Mouse (Mus musculus) heart, postnatal 25 days (tissue): ENCODE measurements at regions not wholly inside any gene's neighbourhood (a gene's known extent, or its start where the extent isn't known, plus 50 kb on each side); places are given as distances from the start of the nearest gene placed in this dataset.

Source experiments
- DNase-seq: peaks from one replicate; pipeline ENCODE4 v3.0.0; 2022; ENCODE audit warnings: low spot score
- intact Hi-C: fragments of 180-260 bp; cut with DNase I; formaldehyde crosslinking; loops from one replicate; pipeline ENCODE4 v1.15.1; 2025

- intact Hi-C loops: no loop called here
- no peak for DNase-seq
Observed at GRCm38 (mm10) chr17:10025212-10025611, 294.4 kb downstream of the Qk start.

DNA sequence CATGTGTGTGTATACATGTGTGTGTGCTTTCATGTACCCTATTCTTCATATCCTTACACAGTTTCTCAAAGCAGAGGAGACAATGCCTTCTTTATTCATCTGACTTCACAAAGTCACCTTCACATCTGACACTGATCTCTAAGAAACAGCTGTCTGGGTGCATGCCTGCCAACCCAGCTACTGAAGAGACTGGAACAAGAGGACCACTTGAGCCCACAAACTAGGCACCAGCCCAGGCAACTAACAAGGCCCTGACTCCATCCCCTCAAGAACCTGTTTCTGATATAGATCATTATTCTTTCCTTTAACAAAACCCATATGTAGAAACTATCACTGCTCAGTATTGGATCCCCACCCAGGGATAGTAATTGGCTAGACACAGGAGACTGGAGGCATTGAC lies 295.3 kb downstream of the Qk start:
- intact Hi-C loops: no loop called here
- DNase-seq: no peak

DNA sequence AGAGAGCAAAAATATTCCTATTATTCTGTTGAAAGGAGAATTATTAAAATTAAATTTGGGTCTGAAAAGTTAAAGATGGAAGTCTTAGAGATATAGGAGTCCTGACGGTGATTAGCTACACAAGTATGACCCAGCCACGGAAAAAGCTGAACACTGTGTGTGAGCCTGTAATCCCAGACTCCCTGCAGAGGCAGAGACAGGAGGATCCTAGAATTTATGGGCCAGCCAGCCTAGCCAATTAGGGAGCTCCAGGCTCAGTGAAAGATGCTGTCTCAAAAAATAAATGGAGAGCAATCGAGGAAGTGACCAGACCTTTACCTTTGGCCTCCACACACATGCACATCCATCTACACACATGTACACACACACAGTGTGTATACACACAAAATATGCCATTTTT lies 307.5 kb downstream of the Qk start:
- intact Hi-C loops: no loop called here
- DNase-seq: no peak

DNA sequence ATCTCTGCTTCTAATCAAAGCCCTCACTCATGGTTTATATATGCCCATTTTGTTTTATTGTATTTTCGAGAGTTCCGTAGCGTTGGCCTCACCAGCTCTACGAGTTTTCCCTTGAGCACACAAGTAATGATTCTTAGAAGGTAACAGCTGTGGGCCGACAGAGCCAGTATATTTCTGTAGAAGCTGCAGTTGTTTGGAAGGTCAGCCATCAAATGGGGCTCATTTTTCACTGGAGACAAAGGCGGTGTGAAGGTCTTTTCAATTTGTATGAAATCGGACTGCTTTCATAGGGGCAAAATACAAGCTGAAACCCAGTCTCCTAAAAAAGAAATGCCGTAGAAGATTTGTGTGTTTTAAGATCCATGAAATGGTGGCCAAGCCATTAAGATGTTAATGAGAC lies 307.9 kb downstream of the Qk start:
- DNase-seq: no peak
- intact Hi-C loops: no loop called here

DNA sequence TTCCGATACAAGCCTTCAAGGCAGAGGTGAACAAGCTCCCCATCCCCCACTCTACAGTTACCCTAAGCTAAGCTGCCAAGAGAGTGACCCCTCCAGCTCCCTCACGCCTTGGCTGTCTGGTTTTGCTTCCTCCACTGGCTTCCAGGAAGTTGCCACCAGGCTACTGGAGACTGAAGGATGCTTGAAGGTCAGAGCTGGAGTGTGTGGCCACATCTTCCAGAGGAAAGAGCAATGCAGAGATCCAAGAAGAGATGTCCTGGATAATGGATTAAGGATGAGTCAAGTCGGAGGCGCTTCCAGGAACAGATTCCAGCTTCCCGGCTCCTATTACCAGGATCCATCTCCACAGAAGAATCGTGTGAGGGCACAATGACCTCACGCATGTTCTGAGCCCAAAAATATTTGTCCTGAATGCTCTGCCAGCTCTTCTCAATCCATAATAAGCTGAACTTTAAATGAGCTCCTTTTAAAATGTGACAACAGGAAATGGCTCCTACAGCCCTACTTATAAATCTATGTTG lies 318.5 kb downstream of the Qk start:
- intact Hi-C loops: loop anchor here (5.0 kb wide), 1 partner anchor 66 kb away; no protein-coding TSS in a partner anchor
- peak; percentile 9 for DNase-seq

DNA sequence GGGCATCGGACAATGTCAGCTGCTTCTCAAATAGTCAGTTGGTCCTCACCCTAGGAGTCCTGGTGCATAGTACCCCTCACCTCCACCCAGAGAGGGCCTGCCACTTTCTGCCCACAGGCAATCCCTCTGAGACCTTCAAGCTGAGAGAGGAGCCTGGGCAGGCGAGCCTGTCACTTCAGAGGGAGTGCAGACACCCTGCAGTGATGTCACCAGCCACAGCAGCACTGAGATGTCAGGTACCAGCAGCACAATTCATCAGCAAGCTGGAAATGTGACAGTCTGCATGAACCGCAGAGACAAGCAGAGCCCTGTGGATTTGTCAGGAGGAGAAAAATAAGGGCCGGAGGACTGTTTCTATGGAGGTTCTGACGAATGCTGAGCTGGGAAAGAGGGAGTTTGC lies 324.3 kb downstream of the Qk start:
- DNase-seq: no peak
- intact Hi-C loops: no loop called here

- intact Hi-C loops: loop anchor here (5.0 kb wide), 1 partner anchor 78 kb away; no protein-coding TSS in a partner anchor
- no peak for DNase-seq
Observed at GRCm38 (mm10) chr17:9990744-9991143, 321.2 kb upstream of the Pabpc6 start.

DNA sequence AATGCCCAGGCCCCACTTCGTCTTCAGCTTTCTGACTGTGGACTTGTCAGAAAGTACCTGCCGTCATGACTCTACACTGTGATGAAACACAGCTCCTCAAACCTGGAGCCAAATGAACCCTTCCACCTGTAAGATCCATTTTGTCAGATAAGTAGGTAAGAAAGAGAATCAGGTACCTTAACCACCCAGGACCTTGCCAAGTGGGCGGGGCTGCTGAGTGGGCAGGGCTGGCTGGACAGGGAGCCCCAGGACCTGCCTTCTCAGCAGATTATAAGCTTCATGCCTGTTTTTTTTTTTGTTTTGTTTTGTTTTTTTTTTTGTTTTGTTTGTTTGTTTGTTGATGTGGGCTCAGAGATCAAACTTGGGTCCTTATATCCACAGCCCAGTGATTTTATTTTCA lies 311.8 kb upstream of the Pabpc6 start:
- intact Hi-C loops: no loop called here
- DNase-seq: no peak

DNA sequence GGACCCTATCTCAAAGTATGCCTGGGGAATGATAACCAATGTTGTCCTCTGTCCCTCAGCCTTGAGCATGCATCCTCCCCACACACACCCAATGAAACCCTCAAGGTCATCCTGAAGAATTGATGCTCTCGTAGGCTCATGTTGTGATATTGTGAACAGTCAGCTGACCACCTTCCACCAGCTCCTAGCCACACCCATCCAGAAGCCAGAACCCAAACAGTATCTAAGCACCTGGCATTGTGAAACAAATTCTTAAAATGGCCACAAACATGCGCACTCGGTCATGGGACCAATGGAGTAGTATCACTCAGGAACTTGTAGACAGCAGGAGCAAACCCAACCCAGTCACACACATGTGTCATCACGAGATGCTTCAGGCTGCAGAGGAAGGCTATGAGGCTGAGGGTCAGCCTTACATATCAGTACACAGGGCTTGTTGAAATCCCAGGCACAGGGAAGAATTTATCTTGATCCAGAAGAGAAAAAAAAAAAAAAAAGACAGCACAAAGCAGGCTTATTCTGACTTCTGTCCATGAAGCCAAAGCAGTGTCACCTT lies 307.4 kb upstream of the Pabpc6 start:
- intact Hi-C loops: no loop called here
- no peak for DNase-seq

DNA sequence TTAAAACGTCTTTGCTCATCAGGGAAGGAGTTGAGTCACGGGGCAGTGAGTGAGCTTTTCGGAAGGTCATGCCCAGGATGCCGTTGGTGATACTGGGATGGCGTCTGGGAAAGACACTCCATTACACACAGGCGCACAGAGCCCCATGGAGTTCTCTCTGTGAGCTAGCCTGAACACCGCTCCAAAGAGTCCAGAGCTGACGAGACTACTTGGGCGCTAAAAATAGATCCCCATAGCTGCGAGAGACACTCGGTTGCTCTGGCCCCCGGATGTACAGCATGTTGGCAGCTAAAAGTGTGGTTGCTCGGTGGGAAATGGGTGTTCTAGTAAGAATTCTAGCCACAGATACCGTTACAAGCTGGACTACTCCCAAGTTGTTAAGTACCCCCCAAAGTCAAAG lies 306.5 kb upstream of the Pabpc6 start:
- intact Hi-C loops: no loop called here
- no peak for DNase-seq

DNA sequence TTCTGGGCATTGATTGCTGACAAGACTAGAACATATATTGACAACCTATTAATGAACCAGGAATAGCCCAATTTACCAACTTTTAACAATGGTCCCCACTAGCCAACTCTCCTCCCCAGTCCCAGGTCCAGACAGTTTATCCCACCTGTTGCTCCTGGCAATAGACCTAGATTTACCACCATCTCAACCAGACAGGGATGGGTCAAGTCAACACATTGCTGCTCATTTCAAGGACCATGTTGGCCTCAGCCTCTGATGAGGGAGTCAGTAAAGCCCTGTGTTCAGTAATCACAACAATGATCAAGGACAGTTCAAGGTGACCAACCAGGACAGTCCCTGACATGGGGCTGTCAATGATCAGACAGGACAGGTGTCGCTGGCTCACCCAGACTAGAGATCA lies 305.6 kb upstream of the Pabpc6 start:
- intact Hi-C loops: no loop called here
- DNase-seq: no peak

- intact Hi-C loops: loop anchor here (5.0 kb wide), 1 partner anchor 64 kb away; no protein-coding TSS in a partner anchor
Observed at GRCm38 (mm10) chr17:9967988-9968387, 298.5 kb upstream of the Pabpc6 start.

DNA sequence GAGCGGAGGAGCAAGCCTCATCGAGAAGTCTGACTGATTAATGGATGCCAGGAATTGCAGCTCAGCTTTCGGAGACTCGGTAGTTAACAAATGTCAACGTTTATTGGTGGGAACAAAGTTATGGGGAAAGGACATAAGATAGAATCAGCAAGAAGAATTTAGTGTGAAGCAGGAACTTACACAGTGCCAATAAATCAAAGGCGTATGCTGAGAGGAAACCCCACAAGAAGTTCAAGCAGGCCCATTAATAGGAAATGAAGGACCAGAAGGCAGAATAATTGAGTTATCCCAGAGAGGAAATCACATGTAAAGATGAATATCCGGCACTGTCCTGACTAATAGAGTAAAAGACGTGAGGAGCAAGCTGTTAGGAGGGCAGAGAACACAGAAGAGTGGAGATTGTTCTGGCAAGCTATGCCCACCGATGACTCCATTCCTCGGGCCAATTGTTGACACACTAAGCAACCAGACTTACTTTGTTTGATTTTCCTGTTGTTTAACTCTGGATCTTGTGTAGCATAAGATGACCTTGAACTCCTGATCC lies 293.4 kb upstream of the Pabpc6 start:
- DNase-seq: no peak
- intact Hi-C loops: no loop called here

More at GRCm38 (mm10) chr17:9967988-9968387, 298.5 kb upstream of the Pabpc6 start:
- DNase-seq: no peak

- DNase-seq: no peak
- intact Hi-C loops: loop anchor here (5.0 kb wide), 1 partner anchor 192 kb away; no protein-coding TSS in a partner anchor
Observed at GRCm38 (mm10) chr17:9948985-9949667, 279.6 kb upstream of the Pabpc6 start.

DNA sequence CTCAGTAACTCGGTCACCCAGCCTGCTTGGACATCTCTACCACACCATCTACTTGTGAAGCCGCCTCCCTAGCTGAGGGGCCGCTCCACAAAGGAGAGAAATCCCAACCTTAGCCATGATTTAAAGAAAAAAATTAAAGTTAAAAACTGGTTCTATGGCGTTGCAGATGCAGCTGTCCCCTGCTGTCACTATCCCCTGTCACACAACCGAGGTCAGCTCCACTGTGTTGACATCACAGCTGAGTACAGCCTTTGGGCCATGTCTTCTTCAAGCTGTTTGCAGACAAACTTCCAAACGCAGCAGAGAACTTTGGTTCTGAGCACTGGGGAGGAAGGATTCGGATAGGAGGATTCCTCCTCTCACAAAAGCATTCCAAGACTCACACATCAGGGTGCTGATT lies 278.1 kb upstream of the Pabpc6 start:
- intact Hi-C loops: loop anchor here (5.0 kb wide), 1 partner anchor 190 kb away; no protein-coding TSS in a partner anchor
- no peak for DNase-seq

DNA sequence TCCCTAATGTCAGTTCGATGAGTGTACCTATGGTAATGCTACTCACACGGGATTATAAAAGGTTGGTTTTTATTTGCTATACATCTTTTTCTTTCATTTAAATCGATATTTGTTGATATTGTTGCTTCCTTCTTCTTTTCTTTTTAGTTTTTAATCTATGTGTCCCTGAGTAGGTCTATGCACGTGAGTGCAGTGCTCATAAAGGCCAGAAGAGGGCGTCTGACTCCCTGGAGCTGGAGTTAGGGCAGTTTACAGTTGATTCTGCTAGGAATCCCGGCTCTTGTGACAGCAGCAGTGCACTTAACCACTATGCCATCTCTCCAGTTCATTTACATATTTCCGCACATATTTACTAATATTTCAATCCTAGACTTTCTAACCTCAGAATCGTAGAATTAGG lies 275.0 kb upstream of the Pabpc6 start:
- DNase-seq: no peak
- intact Hi-C loops: no loop called here

GRCm38 (mm10) chr17:9942171-9942570 lies 272.7 kb upstream of the Pabpc6 start:
- DNase-seq: no peak

DNA sequence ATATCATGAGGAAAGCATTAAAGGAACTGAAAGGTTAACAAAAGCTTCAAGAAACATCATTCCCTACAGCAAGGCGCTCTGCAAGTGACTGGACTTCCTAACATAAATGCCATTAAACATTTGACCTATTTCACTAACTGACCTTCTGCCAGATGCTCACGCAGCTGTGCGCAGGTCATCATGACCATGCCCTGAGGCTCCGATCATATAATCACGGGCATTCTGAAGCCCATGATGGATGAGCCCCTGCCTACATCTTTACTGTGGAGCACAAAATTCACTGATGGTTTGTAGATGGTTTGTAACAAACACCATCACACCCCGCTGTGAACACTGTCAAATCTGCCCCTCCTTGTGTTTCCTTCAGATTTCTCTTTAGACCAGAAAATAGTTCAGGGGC lies 270.1 kb upstream of the Pabpc6 start:
- intact Hi-C loops: no loop called here
- DNase-seq: no peak

More at GRCm38 (mm10) chr17:9942171-9942570, 272.7 kb upstream of the Pabpc6 start:
- intact Hi-C loops: no loop called here

DNA sequence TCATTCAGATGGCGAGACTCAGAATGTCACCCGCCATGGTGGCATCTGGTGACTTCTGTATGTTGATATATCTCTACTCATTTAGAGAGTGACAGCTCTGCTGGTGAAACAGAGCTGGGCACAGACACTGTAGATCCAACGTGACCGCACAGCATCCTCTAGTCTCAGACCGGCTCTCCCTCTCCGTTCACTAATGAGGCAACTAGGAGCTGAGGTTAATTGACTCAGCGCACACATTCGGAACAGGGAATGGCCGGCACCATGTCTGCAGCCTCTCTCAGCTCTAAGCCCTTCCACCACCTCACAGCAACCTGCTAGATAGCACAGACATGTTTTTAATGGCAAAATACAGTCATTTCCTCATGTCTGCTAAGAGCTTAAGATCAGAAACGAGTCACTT lies 268.9 kb upstream of the Pabpc6 start:
- no peak for DNase-seq
- intact Hi-C loops: no loop called here

DNA sequence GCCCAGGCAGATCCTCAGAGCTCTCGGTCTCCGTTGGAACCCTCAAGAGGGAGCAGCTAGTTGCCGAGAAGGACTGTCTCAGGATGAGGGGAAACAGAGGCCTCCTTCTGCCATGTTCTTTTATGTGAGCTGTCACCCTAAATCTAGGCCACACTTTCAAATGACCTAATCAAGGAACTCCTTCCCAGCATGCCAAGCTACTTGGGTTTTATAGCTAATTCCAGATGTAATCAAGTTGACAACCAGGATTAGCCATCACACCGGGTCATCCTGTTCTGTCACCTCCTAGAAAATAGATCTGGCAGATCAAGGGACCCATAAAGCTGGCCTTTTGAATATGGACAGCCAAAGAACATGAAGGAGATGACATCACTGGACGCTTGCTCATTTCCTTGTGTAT lies 267.7 kb upstream of the Pabpc6 start:
- intact Hi-C loops: no loop called here
- DNase-seq: no peak

GRCm38 (mm10) chr17:9932186-9932585 lies 262.7 kb upstream of the Pabpc6 start:
- intact Hi-C loops: no loop called here
- no peak for DNase-seq
